Mouse (Mus musculus): ENCODE measurements around the gene Ntrk2.

The Ntrk2 gene

DNA sequence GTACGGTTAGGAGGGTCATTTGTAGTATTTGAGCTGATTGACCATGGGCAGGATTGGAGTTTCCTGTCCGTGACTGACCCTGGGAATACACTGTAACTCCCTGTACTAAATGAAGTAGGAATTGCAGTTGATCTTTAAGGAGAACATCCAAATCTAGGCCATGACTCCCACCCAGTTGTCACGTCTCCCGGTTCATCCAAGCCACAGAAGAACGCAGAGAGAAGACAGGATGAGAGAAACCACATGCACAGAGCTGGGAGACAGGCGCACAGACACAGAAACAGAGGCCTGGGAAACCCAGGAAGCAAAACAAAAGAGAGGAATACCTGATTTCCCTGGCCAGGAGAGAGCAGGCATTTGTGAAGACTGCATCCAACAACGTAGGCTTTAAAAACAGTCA lies 117.1 kb downstream of the Ntrk2 start:
- DNase-seq (ENCODE audit: low spot score): no peak

DNA sequence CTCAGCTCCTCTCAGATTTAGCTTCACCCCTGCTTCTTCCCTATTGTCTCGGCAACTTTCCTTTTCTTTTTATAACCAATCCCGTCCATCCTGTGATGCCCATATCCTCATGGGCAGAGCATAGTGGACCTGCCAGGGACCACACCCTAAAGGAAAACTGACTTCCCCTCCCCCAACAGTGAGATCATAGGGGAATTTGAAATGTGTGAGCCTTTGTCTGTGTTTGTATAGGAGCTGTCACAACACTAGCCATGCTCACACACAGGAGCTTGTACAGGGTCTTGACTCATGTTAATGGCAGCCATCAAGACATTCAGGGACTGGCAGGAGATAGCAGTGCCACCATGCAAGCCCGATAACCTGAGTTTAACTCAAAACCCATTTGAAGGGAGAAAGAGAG lies 118.1 kb downstream of the Ntrk2 start:
- DNase-seq (ENCODE audit: low spot score): no peak

DNA sequence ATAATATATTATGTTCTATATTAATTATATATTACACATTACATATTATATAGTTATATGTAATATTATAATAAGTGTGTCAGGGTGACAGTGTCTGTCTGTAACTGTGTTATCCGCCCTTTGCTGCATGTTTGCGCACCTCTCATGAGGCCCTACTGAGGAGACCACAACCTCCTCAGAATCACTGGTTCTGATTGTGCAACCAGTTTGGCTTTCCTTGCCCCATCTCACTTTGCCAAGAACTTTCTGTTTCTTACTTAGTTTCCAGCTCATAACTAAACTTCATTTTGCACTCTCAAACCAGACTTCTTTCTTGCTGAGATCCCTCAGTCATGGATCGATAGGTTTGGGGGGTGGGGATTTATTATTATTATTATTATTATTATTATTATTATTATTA lies 120.8 kb downstream of the Ntrk2 start:
- DNase-seq (ENCODE audit: low spot score): no peak

DNA sequence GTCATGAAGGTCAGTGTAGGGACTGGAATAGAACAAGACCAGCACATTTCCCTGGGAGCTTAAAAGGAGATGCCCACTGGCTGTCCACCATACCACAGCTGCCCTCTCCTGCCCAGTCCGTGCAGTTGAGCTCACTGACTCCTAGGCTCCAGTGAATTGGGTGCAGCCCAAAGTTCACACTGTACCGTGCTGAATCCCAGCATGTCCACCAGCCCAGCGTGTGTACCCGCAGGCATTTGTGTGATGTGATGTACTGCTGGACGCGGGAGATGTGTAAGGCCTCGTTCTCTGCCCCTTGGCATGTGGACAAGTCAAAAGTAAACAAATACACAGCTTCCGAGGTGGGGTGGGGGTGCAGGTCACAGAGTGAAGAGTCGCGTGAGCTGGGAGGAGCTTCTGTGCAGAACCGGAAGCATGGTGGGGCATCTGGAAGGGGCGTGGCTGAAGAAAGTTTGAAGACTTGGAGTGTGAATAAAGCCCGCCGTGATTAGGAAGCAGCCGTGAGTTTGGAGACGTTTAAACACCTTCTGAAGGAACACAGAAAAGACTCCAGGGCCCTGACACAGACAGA lies 121.4 kb downstream of the Ntrk2 start:
- DNase-seq (ENCODE audit: low spot score): no peak

DNA sequence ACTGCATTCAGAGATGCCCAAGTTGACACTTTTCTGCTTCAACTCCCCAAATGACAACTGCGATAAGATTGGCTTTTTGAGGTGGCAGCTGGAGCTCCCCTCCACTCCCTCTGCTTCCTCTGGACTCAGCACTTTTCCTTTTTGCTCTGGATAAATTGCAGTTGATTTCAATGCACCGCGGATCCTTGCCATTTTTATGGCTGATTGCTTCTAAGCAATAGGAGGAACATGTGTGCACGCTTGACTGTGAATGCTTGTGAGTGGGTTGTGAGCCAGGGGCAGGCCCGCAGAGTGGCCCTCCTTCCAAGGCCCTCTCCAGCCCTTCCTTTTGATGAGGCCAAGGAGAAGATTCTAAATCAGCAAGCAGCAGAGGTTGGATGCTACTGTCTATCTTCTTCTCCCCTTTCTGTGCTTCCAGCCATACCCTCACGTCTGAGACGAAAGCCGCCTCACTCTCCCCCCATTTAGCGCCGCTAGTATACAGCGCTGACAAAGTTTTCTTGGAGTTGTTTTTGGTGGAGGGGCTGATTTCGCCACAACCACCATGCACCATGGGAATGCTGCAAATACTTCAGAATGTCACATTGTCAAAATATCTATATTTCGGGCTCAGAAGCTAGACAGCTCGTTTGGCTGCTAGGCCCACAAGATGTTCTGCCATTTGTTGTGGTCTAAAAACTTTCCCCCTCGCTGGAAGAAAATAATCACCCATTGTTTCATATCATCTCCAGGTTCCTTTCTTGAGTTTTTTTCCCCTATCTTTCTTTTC lies 122.5 kb downstream of the Ntrk2 start:
- DNase-seq (ENCODE audit: low spot score): no peak

DNA sequence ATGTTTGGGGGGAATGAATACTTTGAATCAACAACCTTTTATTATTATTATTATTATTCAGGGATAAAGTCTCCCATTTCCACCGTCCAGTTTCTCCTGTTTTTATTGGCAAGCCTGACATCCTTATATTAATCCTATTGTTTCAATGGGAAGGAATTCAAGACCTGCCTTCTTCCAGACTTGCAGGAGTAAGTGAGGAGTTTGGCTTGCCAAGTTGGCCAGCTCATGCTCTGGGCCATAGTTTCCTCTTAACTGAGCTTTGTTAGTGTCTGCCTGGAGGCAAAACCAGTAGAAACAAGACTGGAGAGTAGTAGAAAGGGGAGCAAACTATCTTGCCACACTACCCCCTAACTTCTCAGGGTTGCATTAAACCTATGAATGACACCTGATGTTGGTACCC lies 123.8 kb downstream of the Ntrk2 start:
- DNase-seq (ENCODE audit: low spot score): no peak

DNA sequence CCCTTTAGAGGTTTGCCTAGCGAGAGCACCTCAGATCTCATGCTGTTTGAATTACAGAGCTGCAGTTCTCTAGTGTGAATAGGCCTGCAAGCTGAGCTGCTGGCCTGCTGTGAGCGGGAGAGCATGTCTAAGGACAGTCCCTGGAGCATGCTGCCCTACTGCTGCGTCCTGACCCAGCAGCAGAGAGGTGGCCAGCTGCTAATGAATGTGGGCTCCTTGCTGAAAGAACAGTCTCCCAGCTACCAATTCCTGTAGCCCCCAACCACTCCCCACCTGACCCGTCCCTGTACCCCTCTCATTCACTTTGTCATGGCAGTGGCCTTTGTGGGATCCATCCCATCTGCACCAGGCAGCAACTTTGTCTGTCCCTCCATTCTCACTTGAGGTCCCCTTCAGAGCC lies 126.8 kb downstream of the Ntrk2 start:
- no peak for DNase-seq (ENCODE audit: low spot score)

DNA sequence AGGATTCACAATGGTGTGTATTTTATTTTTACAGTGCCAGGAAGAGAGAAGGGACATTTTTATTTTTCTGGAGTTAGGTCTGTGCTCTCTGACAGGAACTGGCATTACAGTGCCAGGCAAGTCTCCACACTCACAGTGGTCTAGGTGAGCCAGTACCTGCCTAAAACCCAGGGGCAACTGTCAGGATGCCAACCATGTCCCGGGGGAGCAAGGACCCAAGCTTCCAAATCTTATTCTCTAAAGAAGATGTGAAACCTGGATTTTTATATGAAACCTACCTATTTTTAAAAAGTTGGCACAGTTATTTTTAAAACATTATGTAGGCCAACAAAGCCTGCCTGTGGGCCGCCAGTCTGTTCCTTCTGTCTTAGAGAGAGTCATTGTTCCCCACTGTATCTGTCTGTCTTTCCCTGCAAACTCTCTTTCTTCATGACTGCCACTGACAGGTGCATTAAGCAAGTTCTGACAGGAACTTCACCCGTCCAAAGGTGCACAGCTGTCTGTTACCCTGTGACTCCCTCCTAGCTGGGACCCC lies 128.3 kb downstream of the Ntrk2 start:
- DNase-seq (ENCODE audit: low spot score): no peak

DNA sequence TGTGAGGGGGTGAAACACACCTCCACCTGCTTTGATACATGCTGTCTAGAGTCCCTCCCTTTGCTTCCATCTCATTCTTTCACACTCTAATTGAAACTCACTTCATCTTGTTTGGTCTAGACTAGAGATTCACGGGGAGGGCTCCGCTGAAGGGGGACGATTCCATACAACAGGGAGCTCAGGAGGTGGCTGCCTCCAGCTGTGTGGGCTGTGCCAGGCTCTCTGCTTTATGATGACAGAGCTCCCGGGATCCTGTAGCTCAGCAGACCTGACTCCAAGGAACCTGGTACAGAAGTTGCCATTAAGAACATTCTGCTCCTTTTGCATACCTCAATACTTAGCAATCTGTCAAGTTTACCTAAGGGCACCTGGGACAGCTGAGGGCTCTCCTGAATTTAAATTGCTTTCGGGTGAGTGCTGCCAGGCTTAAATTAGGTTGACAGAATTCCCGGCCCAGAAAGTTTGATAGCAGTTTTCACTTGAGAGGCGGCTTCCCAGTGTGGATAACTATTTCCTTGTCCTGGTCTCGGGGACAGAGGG lies 129.7 kb downstream of the Ntrk2 start:
- no peak for DNase-seq (ENCODE audit: low spot score)

DNA sequence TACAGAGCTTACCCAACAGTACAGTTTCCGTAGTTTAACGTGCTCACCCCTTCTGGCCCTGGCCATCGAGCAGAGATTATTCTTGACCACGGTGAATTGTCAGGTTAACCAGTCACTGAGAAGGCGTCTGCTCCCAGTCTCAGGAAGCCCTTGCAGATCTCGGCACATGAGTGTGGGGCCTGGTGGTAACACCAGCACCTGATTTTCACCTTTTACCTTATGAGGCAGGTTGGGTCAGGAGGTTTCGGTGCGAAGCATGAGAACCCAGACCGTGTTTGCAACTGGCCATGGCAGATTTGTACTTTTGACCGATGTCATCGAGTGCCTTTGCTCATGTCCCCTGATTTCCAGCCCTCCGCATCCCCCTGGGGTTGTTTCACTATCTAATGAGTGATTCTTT lies 131.5 kb downstream of the Ntrk2 start:
- no peak for DNase-seq (ENCODE audit: low spot score)

DNA sequence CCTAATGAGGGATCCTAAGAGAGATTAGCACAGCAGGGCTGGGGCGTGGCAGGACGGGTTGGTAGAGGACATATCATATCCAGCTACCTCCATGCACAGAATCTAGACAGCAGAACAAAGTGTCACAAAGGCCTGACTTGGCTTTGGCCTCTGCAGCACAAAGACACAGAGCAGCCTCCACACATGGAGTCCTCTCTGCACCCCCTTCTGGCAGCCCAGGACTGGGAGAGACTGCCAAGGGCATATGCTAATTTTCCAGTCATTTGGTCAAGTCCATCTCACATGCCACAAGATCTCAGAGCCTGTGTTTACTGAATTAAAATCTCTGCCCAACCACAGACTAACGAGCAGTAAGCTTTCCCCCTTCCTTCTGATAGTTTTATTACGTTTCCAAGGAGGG lies 132.1 kb downstream of the Ntrk2 start:
- no peak for DNase-seq (ENCODE audit: low spot score)

DNA sequence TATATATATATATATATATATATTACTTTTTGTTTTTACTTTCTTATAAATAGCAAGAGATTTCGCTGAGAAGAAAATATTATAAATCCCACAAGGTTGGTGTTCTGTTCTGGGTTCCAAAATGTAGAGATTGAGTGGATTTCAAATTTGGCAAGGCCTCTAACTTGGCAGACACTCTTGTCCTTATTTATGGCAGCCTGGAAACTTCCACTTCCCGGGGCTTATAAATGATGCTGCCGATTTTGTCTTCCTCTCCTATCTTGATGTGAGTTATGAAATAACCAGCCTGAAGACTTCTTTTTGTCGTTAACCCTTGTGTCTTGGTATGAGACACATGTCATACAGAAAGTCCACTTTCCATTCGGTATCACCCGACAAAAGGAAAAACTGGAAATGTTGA lies 133.8 kb downstream of the Ntrk2 start:
- DNase-seq (ENCODE audit: low spot score): no peak

DNA sequence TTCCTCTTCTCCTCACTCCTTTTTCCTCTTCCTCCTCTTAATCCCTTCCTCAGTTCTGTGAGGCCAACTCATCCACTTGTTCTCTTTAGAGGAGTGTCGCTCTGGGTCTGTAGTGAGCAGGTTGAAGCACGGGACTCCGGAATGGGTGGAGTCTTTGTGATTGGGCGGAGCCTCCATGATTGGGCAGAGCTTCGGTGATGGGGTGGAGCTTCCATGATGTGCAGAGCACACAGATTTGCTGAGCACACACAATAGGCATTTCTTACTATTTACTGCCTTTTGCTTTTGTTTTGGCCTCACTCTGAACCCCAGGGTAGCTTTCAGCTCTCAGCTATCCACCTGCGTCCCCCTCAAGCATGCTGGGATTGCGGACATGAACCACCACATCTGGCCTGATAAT lies 134.4 kb downstream of the Ntrk2 start:
- DNase-seq (ENCODE audit: low spot score): no peak

DNA sequence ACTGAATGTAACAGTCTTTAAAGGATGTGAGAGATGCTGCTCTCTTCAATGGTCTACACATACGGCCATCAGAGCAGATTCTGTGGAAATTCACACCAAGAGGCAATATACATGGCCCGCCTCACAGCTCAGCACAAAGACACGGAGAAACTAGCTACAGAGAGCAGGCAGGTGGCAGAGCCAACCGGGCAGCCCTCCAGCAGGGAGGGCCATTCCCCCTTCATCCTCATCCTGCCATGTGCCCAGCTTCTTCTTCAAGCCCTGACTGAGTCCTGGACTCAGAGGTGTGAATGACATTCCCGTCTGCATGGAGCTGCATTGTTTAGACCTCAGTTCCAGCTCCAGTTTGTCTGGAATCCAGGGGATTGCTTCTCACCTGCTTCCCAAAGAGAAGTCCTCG lies 139.4 kb downstream of the Ntrk2 start:
- no peak for DNase-seq (ENCODE audit: low spot score)

DNA sequence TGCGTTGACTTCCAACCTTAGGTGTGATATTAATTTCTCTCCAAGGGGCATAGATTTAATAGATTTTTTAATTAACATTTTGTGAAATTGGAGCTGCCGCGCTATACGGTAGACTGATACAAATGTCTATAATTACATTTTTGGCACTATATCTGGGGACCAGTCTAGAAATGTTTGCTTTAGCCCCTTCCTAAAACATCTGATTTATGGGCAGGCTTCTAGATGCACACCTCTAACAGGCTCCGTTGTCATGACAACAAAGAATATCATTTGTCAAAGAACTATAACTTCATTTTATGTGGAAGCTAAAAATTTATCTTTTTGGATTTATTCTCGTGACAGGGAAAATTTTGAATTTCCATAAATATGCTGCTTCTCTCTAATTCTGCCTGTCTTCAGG lies 140.2 kb downstream of the Ntrk2 start:
- DNase-seq (ENCODE audit: low spot score): no peak

DNA sequence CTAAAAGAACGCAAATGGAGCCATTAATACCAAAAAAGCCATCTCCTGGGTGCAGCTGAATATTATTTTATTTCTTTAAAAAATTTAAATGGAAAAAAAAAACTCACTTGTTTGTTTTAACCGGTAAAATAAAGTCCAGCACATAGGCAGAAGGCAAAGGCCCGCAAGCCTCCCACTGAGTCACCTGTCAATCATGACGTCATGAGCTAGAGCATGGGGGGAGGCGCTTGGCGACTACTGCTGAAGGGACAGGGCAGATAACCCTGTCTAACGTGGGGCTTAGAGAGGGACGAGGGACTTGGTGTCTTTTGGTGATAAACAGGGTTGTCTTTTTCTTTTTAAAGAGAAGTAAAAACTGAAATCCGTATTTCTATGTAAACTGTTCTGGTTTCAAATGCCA lies 140.7 kb downstream of the Ntrk2 start:
- DNase-seq (ENCODE audit: low spot score): no peak

DNA sequence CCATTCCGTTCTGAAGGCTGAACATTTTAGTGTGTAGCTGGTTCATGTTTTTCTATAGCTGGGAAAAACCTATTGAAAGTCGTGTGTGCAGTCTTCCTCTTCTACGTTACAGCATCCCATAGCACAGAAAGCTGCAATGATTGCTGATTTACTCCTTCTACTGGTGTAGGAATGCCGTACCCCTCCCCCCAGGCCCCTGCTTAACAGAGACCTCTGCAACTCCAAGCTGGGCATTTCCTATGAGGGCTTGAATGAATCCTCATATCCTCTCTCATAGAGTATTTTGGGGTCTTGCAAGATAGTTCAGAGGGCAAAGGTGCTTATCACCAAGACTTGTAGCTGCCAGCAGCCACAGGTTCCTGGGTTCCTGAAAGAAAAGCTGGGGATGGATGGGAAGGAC lies 148.0 kb downstream of the Ntrk2 start:
- no peak for DNase-seq (ENCODE audit: low spot score)

DNA sequence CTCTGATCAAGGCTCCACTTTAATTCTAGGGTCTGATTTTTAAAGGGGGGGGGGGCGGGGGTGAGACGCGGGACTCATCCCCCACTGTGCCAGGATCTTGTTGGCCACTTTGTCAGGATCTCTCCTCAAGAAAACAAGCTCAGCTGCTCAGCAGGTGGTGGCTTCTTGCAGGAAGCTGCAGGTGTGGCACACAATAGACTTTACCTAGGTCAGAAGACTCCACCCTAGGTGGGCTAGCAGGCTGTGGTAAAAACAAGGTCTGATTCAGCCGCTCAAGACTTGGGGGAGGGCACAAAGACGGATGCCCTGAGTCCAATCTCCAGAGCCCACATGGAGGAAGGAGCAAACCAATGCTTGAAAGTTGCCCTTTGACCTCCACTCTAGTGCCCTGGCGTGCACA lies 148.4 kb downstream of the Ntrk2 start:
- DNase-seq (ENCODE audit: low spot score): no peak

DNA sequence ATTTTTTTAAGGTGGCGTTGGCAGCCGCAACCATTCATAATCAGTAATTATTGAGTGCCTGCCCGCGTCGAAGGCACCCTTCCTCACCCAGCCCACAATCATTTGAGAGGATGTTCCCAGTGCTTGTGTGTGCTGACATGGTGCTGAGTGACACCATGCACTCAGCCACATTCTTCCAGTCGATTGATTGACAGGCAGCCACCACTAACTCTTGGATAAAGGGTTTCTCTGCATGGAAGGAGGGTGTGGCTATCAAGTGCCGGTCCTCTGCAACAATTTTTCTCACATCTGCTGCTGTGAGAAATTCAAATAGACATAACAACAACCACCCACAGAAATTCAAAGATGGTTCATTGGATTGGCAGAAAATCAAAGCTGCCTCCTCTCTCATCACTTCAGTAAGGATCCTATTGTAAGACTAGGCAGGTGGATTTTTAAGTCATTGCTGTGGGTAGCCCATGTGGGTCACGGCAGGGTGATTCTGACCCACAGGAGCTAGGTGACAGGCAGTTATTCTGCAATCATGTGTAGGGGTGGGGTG lies 148.9 kb downstream of the Ntrk2 start:
- DNase-seq (ENCODE audit: low spot score): no peak

DNA sequence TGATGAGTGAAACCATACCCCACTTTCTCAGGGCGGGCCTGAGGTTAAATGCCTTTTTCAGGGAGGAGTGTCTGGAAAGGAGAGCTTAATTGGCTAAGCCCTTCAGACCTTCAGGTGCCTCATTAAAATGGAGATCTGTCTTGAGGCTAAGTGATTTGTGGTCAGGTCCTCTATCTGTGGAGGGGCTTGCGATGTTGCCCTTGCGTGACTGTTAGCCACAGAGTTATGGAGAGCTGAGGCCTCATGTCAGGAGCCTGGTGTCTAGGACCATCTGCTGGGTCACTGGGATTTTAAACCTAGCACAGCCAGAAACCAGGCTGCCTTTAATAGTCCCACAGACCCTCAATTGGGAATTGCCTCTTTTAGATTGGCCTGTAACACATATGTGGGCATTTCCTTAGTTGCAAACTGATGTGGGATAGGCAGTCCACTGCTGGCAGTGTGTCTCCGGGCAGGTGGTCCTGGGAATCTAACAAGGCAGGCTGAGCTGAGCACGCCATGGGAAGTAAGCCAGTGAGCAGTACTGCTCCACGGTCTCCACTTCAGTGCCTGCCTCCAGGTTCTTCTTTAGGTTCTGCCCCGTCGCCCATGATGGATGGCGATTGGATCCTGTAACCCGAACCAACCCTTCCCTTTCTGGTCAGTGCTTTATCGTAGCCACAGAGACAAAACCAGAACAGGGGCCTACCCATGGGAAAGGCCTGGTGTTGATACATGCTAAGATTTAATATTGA lies 152.0 kb downstream of the Ntrk2 start:
- DNase-seq (ENCODE audit: low spot score): no peak

DNA sequence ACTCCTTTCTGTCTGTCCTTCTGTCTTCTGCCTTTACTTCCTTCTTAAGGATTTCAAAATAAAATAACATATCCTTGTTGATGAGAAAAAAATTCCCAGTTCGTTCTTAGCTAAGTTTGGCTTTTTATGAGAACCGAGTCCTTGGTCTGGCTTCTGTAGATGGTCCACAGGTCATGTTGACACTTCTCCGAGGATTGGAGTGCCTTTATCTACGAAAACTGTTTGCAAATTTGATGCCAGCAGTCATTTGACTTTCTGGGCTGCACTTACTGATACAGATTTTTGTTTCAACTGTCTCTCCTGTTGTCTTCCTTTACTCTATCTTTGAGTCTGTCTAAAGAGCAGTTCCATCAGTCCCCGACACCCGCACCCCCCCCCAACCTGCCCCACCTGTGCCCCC lies 154.0 kb downstream of the Ntrk2 start:
- no peak for DNase-seq (ENCODE audit: low spot score)

DNA sequence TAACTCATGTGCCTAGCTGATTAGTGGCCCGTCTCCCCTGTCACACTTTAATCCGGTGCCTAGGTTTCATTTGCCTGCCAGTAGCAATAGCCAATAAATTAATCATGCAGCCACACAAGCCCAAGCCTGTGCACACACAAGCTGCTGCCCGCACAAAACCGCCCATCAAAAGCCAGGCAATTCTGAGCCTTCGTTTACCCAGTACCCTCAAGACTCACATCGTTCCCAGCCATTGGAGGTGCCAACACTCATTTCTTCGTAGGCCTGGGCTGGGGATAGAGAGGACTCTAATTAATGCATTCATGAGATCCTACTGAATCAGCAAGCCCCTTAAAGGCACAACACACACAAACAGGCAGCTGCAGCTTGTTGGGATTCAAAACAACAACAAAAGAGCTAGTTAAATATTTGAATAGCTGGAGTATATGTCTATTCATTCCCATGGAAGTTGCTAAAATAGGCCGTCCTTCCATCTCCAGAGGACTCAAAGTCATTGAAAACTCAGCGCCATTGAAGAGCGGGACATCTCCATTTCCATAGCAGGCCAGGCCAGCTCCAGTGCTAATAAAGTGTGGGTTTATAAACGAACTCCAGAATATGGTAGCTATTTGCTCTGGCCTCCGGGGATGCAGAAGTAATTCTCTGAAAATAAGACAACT lies 158.5 kb downstream of the Ntrk2 start:
- no peak for DNase-seq (ENCODE audit: low spot score)

All from adipocyte (in vitro differentiated cells).